Mouse (Mus musculus) kidney, embryonic 15.5 days (tissue): ENCODE data around the gene Wap. TPM values are rescaled to one million over a fixed set of nuclear protein-coding genes. Genes with fewer than 3 reads are reported as not detected.

ENCODE experiments used
- ATAC-seq: fragments of 200-750 bp; cut with Nextera tagmentation; replicated peaks from 2 replicates; pipeline ENCODE4 v1.8.0; 2017; ENCODE audit warnings: moderate TSS enrichment; ENCODE audit not compliant: low FRiP score
- H3K27ac ChIP-seq: fragments of 300-500 bp; sonication (generic); 2 replicates; pipeline ENCODE4 v1.5.1; 2015; ENCODE audit warnings: mild to moderate bottlenecking, inconsistent platforms
- H3K27me3 ChIP-seq: fragments of 300-500 bp; sonication (generic); 2 replicates; pipeline ENCODE4 v1.6.1; 2015; ENCODE audit warnings: inconsistent platforms
- H3K36me3 ChIP-seq: fragments of 300-500 bp; sonication (generic); 2 replicates; pipeline ENCODE4 v1.6.1; 2015; ENCODE audit warnings: inconsistent platforms
- H3K4me1 ChIP-seq: fragments of 300-500 bp; sonication (generic); 2 replicates; pipeline ENCODE4 v1.6.1; 2015; ENCODE audit warnings: inconsistent platforms
- H3K4me2 ChIP-seq: fragments of 300-500 bp; sonication (generic); 2 replicates; pipeline ENCODE4 v1.6.1; 2015; ENCODE audit warnings: moderate library complexity, mild to moderate bottlenecking, inconsistent platforms
- H3K4me3 ChIP-seq: fragments of 300-500 bp; sonication (generic); replicated peaks from 2 replicates; pipeline ENCODE4 v1.5.1; 2015; ENCODE audit warnings: mild to moderate bottlenecking, inconsistent platforms
- H3K9ac ChIP-seq: fragments of 300-500 bp; sonication (generic); 2 replicates; pipeline ENCODE4 v1.6.1; 2015; ENCODE audit warnings: mild to moderate bottlenecking, inconsistent platforms
- H3K9me3 ChIP-seq: fragments of 300-500 bp; sonication (generic); replicated peaks from 2 replicates; pipeline ENCODE4 v1.6.1; 2016; ENCODE audit warnings: inconsistent platforms
- WGBS: fragments of 180-500 bp; shearing (Covaris S2); methylation state at CpG from one replicate; pipeline ENCODE4 v1.1.7; 2015; ENCODE audit warnings: mixed read lengths; 5-methylcytosine and 5-hydroxymethylcytosine counted together
- polyA plus RNA-seq: library from polyadenylated mRNA; unstranded; fragments of >200 nt; fragmentation: Nextera tagmentation; extraction: Ambion mirVana; gene quantifications from 2 replicates; pipeline ENCODE4 v1.2.1, GENCODE M21; 2015

Gene Wap
- not detected in 2 replicates for polyA plus RNA-seq

DNA sequence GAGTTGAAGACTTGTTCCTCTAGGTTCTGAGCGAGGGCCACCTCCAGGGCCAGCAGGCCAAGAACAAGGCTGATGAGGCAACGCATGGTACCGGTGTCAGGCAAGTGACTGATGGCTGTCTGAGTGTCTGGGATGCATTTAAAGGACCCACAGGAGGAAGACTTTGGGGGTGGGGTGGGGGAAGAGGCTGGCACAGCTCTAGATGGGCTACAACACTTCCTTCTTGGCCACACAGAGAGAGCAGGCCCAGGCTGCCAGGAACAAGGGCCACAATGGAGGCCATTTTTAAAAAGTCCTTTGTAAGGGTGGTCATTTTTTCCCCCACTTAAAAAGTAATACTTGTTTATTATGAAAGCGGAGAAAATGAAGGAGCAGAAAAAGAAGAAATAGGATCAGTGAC is at the start of gene Wap:
Gene Wap, minus strand, starts transcription at position 101 of the 400 bp plus-strand sequence.
- H3K27me3 ChIP-seq = no peaks in the 10 kb centered on the region
- H3K4me1 ChIP-seq = no peaks in the 10 kb centered on the region
- H3K4me2 ChIP-seq = no peak within 1 kb of the TSS
- 90% methylated on average over 4 of the region's 4 CpGs for WGBS
- no peaks in the 10 kb centered on the region for H3K36me3 ChIP-seq
- ATAC-seq = no peak
- no peak within 1 kb of the TSS for H3K9ac ChIP-seq
- no peaks in the 10 kb centered on the region for H3K9me3 ChIP-seq
- H3K27ac ChIP-seq = no peak within 1 kb of the TSS
- H3K4me3 ChIP-seq = no peak within 1 kb of the TSS

DNA sequence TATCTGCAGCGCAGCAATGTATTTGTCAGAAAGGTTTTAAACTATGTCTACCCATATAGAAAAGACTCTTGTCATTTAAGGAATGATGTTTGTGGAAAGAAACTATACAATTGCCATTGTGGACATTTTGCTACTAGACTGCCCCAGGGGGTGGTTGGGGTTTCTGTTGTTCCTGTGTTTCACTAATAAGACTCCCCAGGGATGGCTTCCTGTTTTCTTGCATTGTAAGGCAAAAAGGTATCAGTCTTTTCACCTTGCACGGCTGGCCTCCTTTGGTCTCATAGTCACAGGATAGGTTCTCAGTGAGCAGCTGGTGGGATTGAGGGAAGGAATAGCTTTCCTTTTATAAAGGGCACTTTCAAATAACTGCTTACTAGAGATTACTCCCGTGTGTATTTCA is 46.3 kb upstream of the Wap start:
- Histone ChIP-seq H3K4me2 (no peak overlapping the region), H3K4me3 (no peak overlapping the region), H3K4me1 (peaks cover 12% of the 10 kb centered on the region), H3K27me3 (no peaks in the 10 kb centered on the region), H3K9me3 (no peaks in the 10 kb centered on the region), H3K9ac (no peak overlapping the region), H3K36me3 (no peaks in the 10 kb centered on the region), H3K27ac (no peak overlapping the region)
- ATAC-seq = no peak
- 74% methylated on average over 3 of the region's 3 CpGs for WGBS

DNA sequence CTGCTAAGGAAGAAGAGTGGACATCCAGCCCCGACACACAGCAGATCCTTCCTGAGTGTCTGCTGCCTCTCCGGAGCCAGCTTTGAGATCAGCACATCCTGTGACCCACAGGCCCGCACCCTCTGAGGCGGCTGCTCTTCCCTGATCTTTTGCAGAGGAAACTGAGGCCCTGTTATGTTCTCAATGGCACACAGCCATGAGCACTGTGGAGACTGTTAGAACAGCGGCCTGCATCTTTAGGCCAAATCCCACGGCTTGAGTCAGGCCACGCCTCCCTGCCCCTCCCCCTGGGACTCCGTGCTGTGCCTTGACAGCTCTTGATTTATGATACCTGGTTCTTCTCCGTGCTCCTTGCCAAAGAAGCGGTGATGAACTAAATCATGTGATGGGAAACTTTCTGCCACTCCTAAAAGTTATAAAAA is 42.0 kb upstream of the Wap start:
- H3K9me3 ChIP-seq = no peaks in the 10 kb centered on the region
- no peaks in the 10 kb centered on the region for H3K27me3 ChIP-seq
- peak overlapping the region; percentile 48 for H3K4me2 ChIP-seq
- no peak overlapping the region for H3K4me3 ChIP-seq
- peak; percentile 83 for ATAC-seq
- H3K27ac ChIP-seq = peak overlapping the region; percentile 84
- H3K36me3 ChIP-seq = no peaks in the 10 kb centered on the region
- H3K4me1 ChIP-seq = peaks cover 23% of the 10 kb centered on the region
- 13% methylated on average over 10 of the region's 10 CpGs for WGBS
- H3K9ac ChIP-seq = no peak overlapping the region

DNA sequence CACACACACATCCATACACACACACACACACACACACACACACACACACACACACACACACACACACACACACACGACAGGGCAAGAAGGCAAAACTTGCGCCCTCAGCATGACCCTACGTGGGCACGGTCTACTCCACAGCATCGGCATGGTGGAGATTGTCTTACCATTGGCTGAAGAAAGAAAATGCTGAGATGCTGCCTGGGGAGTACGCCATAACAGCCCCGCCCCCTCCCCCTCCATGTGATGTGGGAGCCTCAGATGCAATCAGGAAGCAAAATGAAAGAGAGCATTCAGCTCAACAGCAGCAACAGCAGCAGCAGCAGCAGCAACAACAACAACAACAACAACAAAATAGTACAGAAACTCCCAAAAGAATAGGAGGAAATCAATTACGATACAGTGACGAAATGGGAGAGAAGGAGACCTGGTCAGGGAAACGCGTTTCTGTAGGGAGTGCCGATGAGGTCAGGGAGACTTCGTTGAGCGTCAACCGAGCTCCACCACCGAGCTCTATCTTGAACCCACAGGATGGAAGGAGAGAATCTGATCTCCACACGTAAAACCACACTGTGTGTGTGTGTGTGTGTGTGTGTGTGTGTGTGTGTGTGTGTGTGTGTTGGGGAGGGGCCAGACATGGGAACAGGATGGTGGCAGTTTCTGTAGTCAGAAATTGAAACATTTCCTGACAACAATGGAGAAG is 41.4 kb upstream of the Wap start:
- no peaks in the 10 kb centered on the region for H3K9me3 ChIP-seq

DNA sequence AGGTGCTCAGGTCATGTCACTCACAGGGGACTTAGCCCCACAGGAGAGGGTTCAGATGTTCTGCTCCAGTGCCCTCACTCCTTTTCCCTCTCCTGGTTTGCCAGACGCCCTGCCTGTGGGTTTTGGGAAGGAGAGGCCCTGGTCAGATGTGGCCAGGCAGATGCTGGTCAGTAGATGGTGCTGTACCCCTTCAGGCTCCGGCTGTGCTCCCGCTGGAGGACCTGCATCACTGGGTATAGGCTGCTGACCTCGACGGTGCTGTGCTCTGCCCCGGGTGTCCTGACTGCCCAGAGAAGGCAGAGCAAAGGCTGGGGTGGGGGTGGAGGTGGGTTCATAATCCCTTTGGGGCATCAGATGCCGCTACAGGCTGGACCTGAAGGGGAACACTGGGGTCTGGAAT is 39.1 kb upstream of the Wap start:
- Histone ChIP-seq H3K27me3 (no peaks in the 10 kb centered on the region), H3K4me1 (peaks cover 23% of the 10 kb centered on the region), H3K4me3 (no peak overlapping the region), H3K36me3 (no peaks in the 10 kb centered on the region), H3K4me2 (no peak overlapping the region), H3K9me3 (no peaks in the 10 kb centered on the region), H3K27ac (no peak overlapping the region), H3K9ac (no peak overlapping the region)
- peak; percentile 74 for ATAC-seq
- 19% methylated on average over 7 of the region's 7 CpGs for WGBS

More for the DNA sequence above, 41.4 kb upstream of the Wap start:
- H3K4me1 ChIP-seq = peaks cover 23% of the 10 kb centered on the region
- H3K27me3 ChIP-seq = no peaks in the 10 kb centered on the region
- ATAC-seq = peak; percentile 7; the same call in 1 of the 2 replicates
- no peaks in the 10 kb centered on the region for H3K36me3 ChIP-seq
- H3K4me2 ChIP-seq = peak overlapping the region; percentile 48
- no peak overlapping the region for H3K9ac ChIP-seq
- H3K27ac ChIP-seq = peak overlapping the region; percentile 84
- H3K4me3 ChIP-seq = no peak overlapping the region; the same call in 1 of the 2 replicates
- WGBS = 61% methylated on average over 17 of the region's 17 CpGs

DNA sequence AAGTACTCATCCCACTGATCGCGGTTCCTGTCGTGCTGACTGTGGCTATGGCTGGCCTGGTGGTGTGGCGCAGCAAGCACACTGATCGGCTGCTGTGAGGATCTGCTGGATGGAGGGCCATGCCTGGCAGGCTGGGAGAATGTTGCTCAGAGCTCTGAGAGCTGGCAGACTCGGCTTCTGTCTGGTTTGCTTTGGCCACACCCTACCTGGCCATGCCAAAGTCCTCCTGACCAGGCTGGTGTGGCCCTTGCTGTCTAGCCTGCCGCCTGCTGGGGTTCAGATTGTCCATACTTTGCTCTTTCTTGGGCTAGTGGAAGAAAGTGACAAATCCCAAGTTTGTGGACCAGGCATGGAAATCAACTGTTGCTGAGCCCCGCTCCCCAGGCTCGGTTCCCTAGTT is 38.2 kb upstream of the Wap start:
- no peak overlapping the region for H3K9ac ChIP-seq
- no peaks in the 10 kb centered on the region for H3K27me3 ChIP-seq
- H3K4me1 ChIP-seq = peaks cover 23% of the 10 kb centered on the region
- H3K4me3 ChIP-seq = no peak overlapping the region
- ATAC-seq = no peak
- no peaks in the 10 kb centered on the region for H3K36me3 ChIP-seq
- no peak overlapping the region for H3K27ac ChIP-seq
- no peaks in the 10 kb centered on the region for H3K9me3 ChIP-seq
- WGBS = 88% methylated on average over 9 of the region's 9 CpGs
- H3K4me2 ChIP-seq = no peak overlapping the region

DNA sequence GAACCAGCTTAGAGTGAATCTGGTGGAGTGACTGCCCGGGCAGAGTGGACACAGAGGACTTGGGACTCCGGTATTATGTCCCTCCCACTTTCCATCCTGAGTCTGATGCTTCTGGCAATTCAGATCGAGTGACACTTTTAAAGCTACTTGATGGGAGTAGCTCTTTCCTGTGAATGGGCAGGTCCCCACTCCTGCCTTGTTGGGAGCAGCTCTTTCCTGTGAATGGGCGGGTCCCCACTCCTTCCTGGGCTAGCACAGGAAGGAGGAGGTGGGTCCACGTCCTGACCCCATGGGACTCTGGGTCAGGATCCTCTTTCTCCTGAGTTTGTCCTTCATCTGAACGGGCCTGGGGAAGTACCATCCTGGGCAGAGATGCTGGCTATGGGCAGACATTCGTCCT is 37.0 kb upstream of the Wap start:
- no peak overlapping the region for H3K4me2 ChIP-seq
- H3K36me3 ChIP-seq = no peaks in the 10 kb centered on the region
- H3K27me3 ChIP-seq = no peaks in the 10 kb centered on the region
- WGBS = 35% methylated on average over 7 of the region's 7 CpGs
- no peak for ATAC-seq
- H3K9ac ChIP-seq = no peak overlapping the region
- peaks cover 16% of the 10 kb centered on the region for H3K4me1 ChIP-seq
- H3K9me3 ChIP-seq = no peaks in the 10 kb centered on the region
- H3K27ac ChIP-seq = no peak overlapping the region
- no peak overlapping the region for H3K4me3 ChIP-seq

DNA sequence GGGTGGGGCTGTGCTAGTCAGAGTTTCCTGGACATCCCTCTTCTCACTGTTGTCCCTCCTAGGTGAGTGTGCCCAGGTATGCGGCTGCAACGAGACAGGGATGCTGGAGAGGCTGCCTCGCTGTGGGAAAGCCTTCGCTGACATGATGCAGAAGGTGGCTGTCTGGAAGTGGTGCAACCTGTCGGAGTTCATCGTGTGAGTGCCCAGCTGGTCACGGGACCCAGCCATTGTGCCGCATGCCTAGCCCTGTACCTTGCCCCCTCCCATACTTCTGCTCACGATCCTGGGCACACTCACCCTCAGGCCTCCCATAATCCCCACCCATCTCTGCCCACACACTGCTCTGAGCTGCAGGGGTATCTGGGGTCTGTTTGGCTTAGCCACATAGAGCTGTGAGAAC is 36.3 kb upstream of the Wap start:
- Histone ChIP-seq H3K36me3 (no peaks in the 10 kb centered on the region), H3K9ac (no peak overlapping the region), H3K4me2 (no peak overlapping the region), H3K4me1 (peaks cover 10% of the 10 kb centered on the region; the same call in 1 of the 2 replicates), H3K9me3 (no peaks in the 10 kb centered on the region), H3K27ac (no peak overlapping the region), H3K27me3 (no peaks in the 10 kb centered on the region), H3K4me3 (no peak overlapping the region)
- ATAC-seq = no peak
- WGBS = 87% methylated on average over 9 of the region's 9 CpGs

DNA sequence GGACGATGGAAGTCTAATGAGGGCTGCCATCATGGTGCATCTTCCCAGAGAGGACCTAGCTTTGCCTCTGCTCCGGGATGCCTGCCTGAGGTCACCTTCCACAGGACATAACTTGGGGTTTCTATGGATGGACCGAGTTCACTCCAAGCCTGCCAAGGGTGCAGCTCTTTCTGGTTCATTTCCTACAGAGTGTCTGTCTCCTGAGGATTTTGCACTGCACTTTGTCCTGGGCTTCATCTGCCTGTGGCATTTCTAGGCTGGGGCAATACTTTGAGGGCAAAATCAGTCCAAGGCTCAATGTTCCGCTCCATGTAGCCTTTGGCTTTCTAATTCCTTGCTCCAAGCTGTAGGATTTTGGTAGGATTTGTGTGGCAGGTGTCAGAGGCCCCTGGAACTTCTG is 32.4 kb upstream of the Wap start:
- no peak for ATAC-seq
- no peaks in the 10 kb centered on the region for H3K27me3 ChIP-seq
- no peak overlapping the region for H3K27ac ChIP-seq
- no peaks in the 10 kb centered on the region for H3K36me3 ChIP-seq
- H3K4me2 ChIP-seq = no peak overlapping the region
- no peaks in the 10 kb centered on the region for H3K4me1 ChIP-seq
- no peak overlapping the region for H3K4me3 ChIP-seq
- no peaks in the 10 kb centered on the region for H3K9me3 ChIP-seq
- no peak overlapping the region for H3K9ac ChIP-seq
- 87% methylated on average over 4 of the region's 4 CpGs for WGBS

DNA sequence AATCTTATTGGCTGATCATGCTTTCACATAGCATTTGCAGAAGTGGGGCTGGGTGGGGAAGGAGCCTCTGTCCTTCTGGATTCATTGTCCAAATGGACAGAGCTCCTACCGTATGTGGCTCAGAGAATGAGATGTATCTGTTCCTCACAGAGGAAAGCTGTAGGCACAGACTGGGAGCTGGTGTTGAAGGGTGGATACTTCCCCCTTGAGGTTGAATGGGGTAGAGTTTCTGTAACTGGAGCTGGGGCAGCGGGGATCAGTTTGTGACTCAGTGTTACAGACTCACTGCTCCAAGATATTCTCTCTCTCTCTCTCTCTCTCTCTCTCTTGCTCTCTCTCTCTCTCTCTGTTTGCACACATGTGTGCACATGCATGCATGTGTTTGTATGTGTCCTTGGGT is 31.6 kb upstream of the Wap start:
- H3K27me3 ChIP-seq = no peaks in the 10 kb centered on the region
- H3K4me2 ChIP-seq = no peak overlapping the region
- 39% methylated on average over 2 of the region's 2 CpGs for WGBS
- no peak overlapping the region for H3K27ac ChIP-seq
- H3K9me3 ChIP-seq = no peaks in the 10 kb centered on the region
- no peaks in the 10 kb centered on the region for H3K36me3 ChIP-seq
- H3K9ac ChIP-seq = no peak overlapping the region
- H3K4me3 ChIP-seq = no peak overlapping the region
- no peak for ATAC-seq
- H3K4me1 ChIP-seq = no peaks in the 10 kb centered on the region

DNA sequence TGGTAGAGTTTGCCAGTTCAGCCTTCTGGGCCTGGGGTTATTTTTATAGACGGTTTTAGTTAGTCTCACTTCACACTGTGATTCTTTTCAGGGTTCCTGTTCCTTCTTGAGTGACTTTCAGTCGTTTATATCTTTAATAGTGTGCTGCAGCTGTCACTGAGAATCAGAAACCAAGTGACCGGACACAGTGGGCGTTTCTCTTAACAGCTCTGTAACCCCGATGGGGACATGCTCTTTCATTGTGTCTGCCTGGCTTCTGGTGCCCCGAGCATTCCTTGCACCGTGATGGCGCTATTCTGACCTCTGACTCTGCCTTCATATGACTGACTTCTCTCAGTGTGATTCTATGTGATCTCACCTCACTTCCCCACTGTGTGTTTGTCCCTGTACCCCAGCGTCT is 30.6 kb upstream of the Wap start:
- H3K27me3 ChIP-seq = no peaks in the 10 kb centered on the region
- no peak overlapping the region for H3K27ac ChIP-seq
- H3K4me2 ChIP-seq = no peak overlapping the region
- H3K9ac ChIP-seq = no peak overlapping the region
- 53% methylated on average over 9 of the region's 9 CpGs for WGBS
- ATAC-seq = no peak
- H3K4me3 ChIP-seq = no peak overlapping the region
- H3K4me1 ChIP-seq = no peaks in the 10 kb centered on the region
- H3K9me3 ChIP-seq = no peaks in the 10 kb centered on the region
- no peaks in the 10 kb centered on the region for H3K36me3 ChIP-seq

DNA sequence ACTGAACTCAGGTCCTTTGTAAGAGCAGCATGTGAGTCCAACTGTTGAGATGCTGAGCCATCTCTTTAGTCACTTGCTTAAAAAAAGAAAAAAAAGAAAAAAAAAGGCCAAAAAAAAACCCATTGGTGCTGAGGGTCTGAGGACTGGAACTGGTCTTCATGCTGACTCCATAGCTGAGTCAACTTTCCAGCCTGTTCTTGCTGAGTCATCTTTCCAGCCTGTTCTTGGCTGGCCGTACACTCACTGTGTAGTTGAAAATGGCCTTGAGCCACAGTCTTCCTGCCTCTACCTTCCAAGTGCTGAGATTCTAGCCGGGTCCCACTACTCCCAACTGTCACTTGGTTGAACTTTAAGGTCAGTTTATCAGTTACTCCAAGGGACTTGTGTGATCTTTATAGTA is 28.2 kb upstream of the Wap start:
- H3K27me3 ChIP-seq = no peaks in the 10 kb centered on the region
- H3K9ac ChIP-seq = no peak overlapping the region
- H3K36me3 ChIP-seq = no peaks in the 10 kb centered on the region
- ATAC-seq = no peak
- no peaks in the 10 kb centered on the region for H3K9me3 ChIP-seq
- H3K4me3 ChIP-seq = no peak overlapping the region
- WGBS = 78% methylated on average over 2 of the region's 2 CpGs
- H3K4me1 ChIP-seq = 0 out of 2 replicates have a peak, but pooled peaks cover 3% of the 10 kb centered on the region
- H3K4me2 ChIP-seq = no peak overlapping the region
- H3K27ac ChIP-seq = no peak overlapping the region

DNA sequence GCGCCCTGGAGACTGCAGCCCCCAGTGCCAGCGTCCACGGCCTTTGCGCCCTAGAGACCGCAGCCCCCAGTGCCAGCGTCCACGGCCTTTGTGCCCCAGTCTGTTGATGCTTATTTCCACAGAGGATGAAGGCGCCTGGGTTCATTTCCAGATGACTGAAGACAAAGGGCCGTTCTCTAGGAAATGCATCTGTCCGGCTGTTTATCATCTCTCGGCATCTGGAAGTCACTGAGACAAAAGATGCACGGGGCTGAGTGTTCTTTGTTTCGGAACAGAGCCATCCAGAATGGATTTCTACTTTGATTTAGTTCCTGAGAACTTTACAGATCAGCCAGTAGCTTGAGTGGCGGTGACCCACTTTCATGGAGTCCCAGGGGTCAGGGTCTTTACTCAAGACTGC is 22.8 kb upstream of the Wap start:
- no peak overlapping the region for H3K4me3 ChIP-seq
- 66% methylated on average over 14 of the region's 14 CpGs for WGBS

More for the DNA sequence above, 22.8 kb upstream of the Wap start:
- H3K4me1 ChIP-seq = peaks cover 21% of the 10 kb centered on the region
- H3K27me3 ChIP-seq = 0 out of 2 replicates have a peak, but pooled peaks cover under 1% of the 10 kb centered on the region
- H3K9ac ChIP-seq = no peak overlapping the region
- H3K4me2 ChIP-seq = no peak overlapping the region
- ATAC-seq = no peak
- no peak overlapping the region for H3K27ac ChIP-seq
- H3K9me3 ChIP-seq = no peaks in the 10 kb centered on the region
- no peaks in the 10 kb centered on the region for H3K36me3 ChIP-seq
